Mouse (Mus musculus) large intestine, adult 2 months (tissue): ENCODE results near the gene Pdp2. TPM values are rescaled to one million over a fixed set of nuclear protein-coding genes. Genes with fewer than 3 reads are reported as not detected.

ENCODE experiments used
- DNase-seq: peaks from one replicate; pipeline ENCODE4 v3.0.0-alpha.2; 2012; ENCODE audit warnings: low read depth, low spot score
- WGBS: fragments of 180-500 bp; shearing (Covaris S2); methylation state at CpG from one replicate; pipeline ENCODE4 v1.1.7; 2018; 5-methylcytosine and 5-hydroxymethylcytosine counted together
- polyA plus RNA-seq: library from polyadenylated mRNA; depleted of rRNA; stranded (reverse); fragments of >200 nt; gene quantifications from 2 replicates; pipeline ENCODE4 v1.2.3, GENCODE M21; 2012

Pdp2 gene
- polyA plus RNA-seq, 1 experiment, result 3.8 TPM

GRCm38 (mm10) chr8:104594611-104595362, 3.5 kb downstream of the Pdp2 start:
- WGBS, result 95% methylated on average over 19 of the region's 19 CpGs
- no peak for DNase-seq

- DNase-seq, result no peak
- 79% methylated on average over 21 of the region's 21 CpGs for WGBS
These were observed 4.7 kb downstream of the Pdp2 start for GRCm38 (mm10) chr8:104595773-104596536.

GRCm38 (mm10) chr8:104597656-104598055, 6.4 kb downstream of the Pdp2 start:
- no peak for DNase-seq
- WGBS, result 65% methylated on average over 6 of the region's 6 CpGs

- WGBS, result 41% methylated on average over 6 of the region's 6 CpGs
- DNase-seq, result no peak
These were observed 7.2 kb downstream of the Pdp2 start for GRCm38 (mm10) chr8:104598496-104598895.

- WGBS, result 41% methylated on average over 7 of the region's 7 CpGs
- DNase-seq, result no peak
These were observed 10.1 kb downstream of the Pdp2 start for GRCm38 (mm10) chr8:104601386-104601785.

GRCm38 (mm10) chr8:104601941-104602371, 10.7 kb downstream of the Pdp2 start:
- DNase-seq, result no peak

GRCm38 (mm10) chr8:104602468-104603244, 11.4 kb downstream of the Pdp2 start:
- WGBS, result 26% methylated on average over 21 of the region's 21 CpGs
- DNase-seq, result peak; percentile 66

More at GRCm38 (mm10) chr8:104601941-104602371, 10.7 kb downstream of the Pdp2 start:
- WGBS, result 2% methylated on average over 12 of the region's 12 CpGs

GRCm38 (mm10) chr8:104603245-104603593, 12.0 kb downstream of the Pdp2 start:
- DNase-seq, result no peak
- WGBS, result 74% methylated on average over 4 of the region's 4 CpGs

GRCm38 (mm10) chr8:104606329-104606728, 15.1 kb downstream of the Pdp2 start:
- no peak for DNase-seq
- WGBS, result 26% methylated on average over 6 of the region's 6 CpGs

GRCm38 (mm10) chr8:104607944-104608343, 16.7 kb downstream of the Pdp2 start:
- no peak for DNase-seq
- 67% methylated on average over 2 of the region's 2 CpGs for WGBS

- 74% methylated on average over 8 of the region's 8 CpGs for WGBS
These were observed 18.0 kb downstream of the Pdp2 start for GRCm38 (mm10) chr8:104609222-104609621.

GRCm38 (mm10) chr8:104610185-104610766, 19.0 kb downstream of the Pdp2 start:
- no peak for DNase-seq
- 85% methylated on average over 12 of the region's 12 CpGs for WGBS

More at GRCm38 (mm10) chr8:104609222-104609621, 18.0 kb downstream of the Pdp2 start:
- DNase-seq, result no peak

GRCm38 (mm10) chr8:104611613-104612012, 20.4 kb downstream of the Pdp2 start:
- WGBS, result 58% methylated on average over 4 of the region's 4 CpGs
- no peak for DNase-seq

GRCm38 (mm10) chr8:104613119-104613518, 21.9 kb downstream of the Pdp2 start:
- DNase-seq, result no peak

GRCm38 (mm10) chr8:104620765-104621164, 29.5 kb downstream of the Pdp2 start:
- WGBS, result 66% methylated on average over 5 of the region's 5 CpGs
- DNase-seq, result no peak

More at GRCm38 (mm10) chr8:104613119-104613518, 21.9 kb downstream of the Pdp2 start:
- WGBS, result 62% methylated on average over 4 of the region's 4 CpGs

- 57% methylated on average over 6 of the region's 6 CpGs for WGBS
- no peak for DNase-seq
These were observed 32.9 kb downstream of the Pdp2 start, which contains the start of gene Cdh16 for GRCm38 (mm10) chr8:104624161-104624560. Cdh16 (minus strand) TSS chr8:104624396.

- 66% methylated on average over 4 of the region's 4 CpGs for WGBS
- DNase-seq, result no peak
These were observed 36.0 kb downstream of the Pdp2 start for GRCm38 (mm10) chr8:104627065-104627740.

GRCm38 (mm10) chr8:104628402-104628801, 37.2 kb downstream of the Pdp2 start:
- WGBS, result 95% methylated on average over 21 of the region's 21 CpGs
- no peak for DNase-seq
